Mouse (Mus musculus): ENCODE data around the gene Fam20a. TPM values are rescaled to one million over a fixed set of nuclear protein-coding genes. Genes with fewer than 3 reads are reported as not detected.
"Not testable (repeated sequence)": the region's sequence is repeated elsewhere in the genome, so short reads cannot be mapped to it uniquely, and the experiment has no call there.

The Fam20a gene
- total RNA-seq, 2 experiments from 2014 or later, result 17.1 to 19.1 TPM

- intact Hi-C loops (cut with DNase I), result loop anchor here (10.0 kb wide), 1 partner anchor 606 kb away; no protein-coding TSS in a partner anchor
- DNase-seq (ENCODE audit: low spot score in 2 of 2), result no peak
Observed at GRCm38 (mm10) chr11:109669149-109669708, 52.9 kb downstream of the Fam20a start.

- no peak for DNase-seq (ENCODE audit: low spot score in 2 of 2)
- intact Hi-C loops (cut with DNase I), result loop anchor here (10.0 kb wide), 1 partner anchor 607 kb away; no protein-coding TSS in a partner anchor
Observed at GRCm38 (mm10) chr11:109668115-109668725, 53.9 kb downstream of the Fam20a start.

- intact Hi-C loops (cut with DNase I), result loop anchor here (10.0 kb wide), 1 partner anchor 607 kb away; no protein-coding TSS in a partner anchor
- DNase-seq (ENCODE audit: low spot score in 2 of 2), result no peak
Observed at GRCm38 (mm10) chr11:109667371-109667770, 54.7 kb downstream of the Fam20a start.

GRCm38 (mm10) chr11:109666411-109666810, 55.7 kb downstream of the Fam20a start:
- DNase-seq (ENCODE audit: low spot score in 2 of 2), result no peak
- intact Hi-C loops (cut with DNase I), result loop anchor here (10.0 kb wide), 1 partner anchor 608 kb away; no protein-coding TSS in a partner anchor

- DNase-seq (ENCODE audit: low spot score in 2 of 2), result no peak
- intact Hi-C loops (cut with DNase I), result loop anchor here (10.0 kb wide), 1 partner anchor 609 kb away; no protein-coding TSS in a partner anchor
Observed at GRCm38 (mm10) chr11:109665424-109665823, 56.7 kb downstream of the Fam20a start.

GRCm38 (mm10) chr11:109664293-109664692, 57.8 kb downstream of the Fam20a start:
- DNase-seq (ENCODE audit: low spot score in 2 of 2), result no peak
- intact Hi-C loops (cut with DNase I), result loop anchor here (10.0 kb wide), 1 partner anchor 611 kb away; no protein-coding TSS in a partner anchor

GRCm38 (mm10) chr11:109660526-109660925, 61.6 kb downstream of the Fam20a start:
- not testable (repeated sequence) for DNase-seq (ENCODE audit: low spot score in 2 of 2)
- intact Hi-C loops (cut with DNase I), result loop anchor here (10.0 kb wide), 1 partner anchor 614 kb away; no protein-coding TSS in a partner anchor

- no peak for DNase-seq (ENCODE audit: low spot score in 2 of 2)
- intact Hi-C loops (cut with DNase I), result no loop called here
Observed at GRCm38 (mm10) chr11:109656232-109656631, 65.8 kb downstream of the Fam20a start.

- intact Hi-C loops (cut with DNase I), result no loop called here
- DNase-seq (ENCODE audit: low spot score in 2 of 2), result no peak
Observed at GRCm38 (mm10) chr11:109654581-109654980, 67.5 kb downstream of the Fam20a start.

- no peak for DNase-seq (ENCODE audit: low spot score in 2 of 2)
- intact Hi-C loops (cut with DNase I), result no loop called here
Observed at GRCm38 (mm10) chr11:109653201-109653600, 68.9 kb downstream of the Fam20a start.

- no peak for DNase-seq (ENCODE audit: low spot score in 2 of 2)
- intact Hi-C loops (cut with DNase I), result no loop called here
Observed at GRCm38 (mm10) chr11:109652505-109652904, 69.6 kb downstream of the Fam20a start.

GRCm38 (mm10) chr11:109651566-109652024, 70.5 kb downstream of the Fam20a start:
- no peak for DNase-seq (ENCODE audit: low spot score in 2 of 2)
- intact Hi-C loops (cut with DNase I), result no loop called here

GRCm38 (mm10) chr11:109650788-109651565, 71.1 kb downstream of the Fam20a start:
- peak; percentile 95 for DNase-seq (ENCODE audit: low spot score in 2 of 2)
- intact Hi-C loops (cut with DNase I), result no loop called here

- DNase-seq (ENCODE audit: low spot score in 2 of 2), result peak; percentile 84 to 90
- intact Hi-C loops (cut with DNase I), result no loop called here
Observed at GRCm38 (mm10) chr11:109649975-109650701, 71.9 kb downstream of the Fam20a start.

- DNase-seq (ENCODE audit: low spot score in 2 of 2), result no peak
- intact Hi-C loops (cut with DNase I), result no loop called here
Observed at GRCm38 (mm10) chr11:109649206-109649605, 72.9 kb downstream of the Fam20a start, which contains the start of gene Prkar1a. TSS of gene Prkar1a (plus strand) at chr11:109649405.

GRCm38 (mm10) chr11:109648510-109648909, 73.6 kb downstream of the Fam20a start:
- intact Hi-C loops (cut with DNase I), result no loop called here
- DNase-seq (ENCODE audit: low spot score in 2 of 2), result no peak

GRCm38 (mm10) chr11:109641498-109642222, 80.4 kb downstream of the Fam20a start:
- DNase-seq (ENCODE audit: low spot score in 2 of 2), result no peak
- intact Hi-C loops (cut with DNase I), result no loop called here

GRCm38 (mm10) chr11:109635871-109636395, 86.1 kb downstream of the Fam20a start:
- DNase-seq (ENCODE audit: low spot score in 2 of 2), result no peak
- intact Hi-C loops (cut with DNase I), result no loop called here
